Comparison of ENCODE assay signal across 30 mouse cellular contexts in genomic region chr15:25059347-25059746, GRCm38 (mm10).
DNase-seq lines count a peak whose midpoint lies in the region; ATAC-seq and TF ChIP-seq lines count a peak whose summit lies in the region.
"Had no signal": no experiment of that assay in that cellular context is flagged by ENCODE, and none has a peak within 500 bp of the region (broad histone marks: within the 10 kb centered on the region; RNA-seq: fewer than 3 reads in every experiment).

No protein-coding gene starts in this region.

- TF ChIP-seq CTCF in kidney, postnatal 0 days (IDR thresholded peaks at IDR 0.05; ENCODE audit: low read depth) = no peak

- no peaks in the 10 kb centered on the region for H3K9me3 ChIP-seq in kidney, postnatal 0 days (replicated peaks; ENCODE audit: low read length)
- no peaks in the 10 kb centered on the region for H3K9me3 ChIP-seq in forebrain, embryonic 16.5 days (ENCODE audit: control insufficient read depth, low read length)
- H3K9me3 ChIP-seq: embryonic facial prominence, embryonic 15.5 days; G1E; heart, embryonic 15.5 days; hindbrain, embryonic 15.5 days; limb, embryonic 15.5 days; midbrain, embryonic 15.5 days; neural tube, embryonic 13.5 days had no signal

- no peaks in the 10 kb centered on the region for H3K27me3 ChIP-seq in kidney, postnatal 0 days (ENCODE audit: insufficient read depth, low read length)
- H3K27me3 ChIP-seq in forebrain, embryonic 16.5 days (replicated peaks; ENCODE audit: control insufficient read depth, insufficient read depth, low read length) = no peaks in the 10 kb centered on the region
- H3K27me3 ChIP-seq: CH12.LX; embryonic facial prominence, embryonic 15.5 days; heart, embryonic 15.5 days; hindbrain, embryonic 15.5 days; limb, embryonic 15.5 days; midbrain, embryonic 15.5 days; neural tube, embryonic 13.5 days had no signal

- DNase-seq in kidney, postnatal 0 days (ENCODE audit: low spot score) = peak; percentile 55
- DNase-seq in kidney, adult 8-10 months = no peak
- peak; percentile 31 for DNase-seq in brain, adult 2 months (ENCODE audit: low read depth, low spot score)
- peak; percentile 18 for DNase-seq in cerebellum, adult 11 months
- DNase-seq in cerebellum, adult 9-11 months = peak; percentile 58
- DNase-seq in urinary bladder, postnatal 10 days (ENCODE audit: low spot score) = no peak
- DNase-seq: adrenal gland, postnatal 36 days; B cell, adult 2 months; gastrocnemius, postnatal 10 days; heart, postnatal 36 days; kidney, postnatal 25 days; lung, postnatal 4 days; right cerebral cortex, adult 18-20 months; right cerebral cortex, postnatal 4 days; thymus, postnatal 36 days had no signal

- H3K4me2 ChIP-seq in kidney, postnatal 0 days (ENCODE audit: low read length) = no peak overlapping the region
- H3K4me2 ChIP-seq in forebrain, embryonic 16.5 days (ENCODE audit: low read length) = no peak overlapping the region
- H3K4me2 ChIP-seq: embryonic facial prominence, embryonic 15.5 days; heart, embryonic 15.5 days; hindbrain, embryonic 15.5 days; limb, embryonic 15.5 days; midbrain, embryonic 15.5 days; neural tube, embryonic 13.5 days had no signal

- H3K27ac ChIP-seq in kidney, postnatal 0 days = no peak overlapping the region
- no peak overlapping the region for H3K27ac ChIP-seq in forebrain, embryonic 16.5 days (ENCODE audit: low read length)
- H3K27ac ChIP-seq: embryonic facial prominence, embryonic 15.5 days; heart, embryonic 15.5 days; hindbrain, embryonic 15.5 days; left cerebral cortex, adult 2 months; limb, embryonic 15.5 days; liver, embryonic 14.5 days; midbrain, embryonic 15.5 days; neural tube, embryonic 13.5 days had no signal

- H3K4me1 ChIP-seq in kidney, postnatal 0 days (replicated peaks; ENCODE audit: insufficient read depth, low read length) = no peaks in the 10 kb centered on the region
- H3K4me1 ChIP-seq in forebrain, embryonic 16.5 days (replicated peaks; ENCODE audit: control insufficient read depth, insufficient read depth, low read length) = no peaks in the 10 kb centered on the region
- H3K4me1 ChIP-seq: embryonic facial prominence, embryonic 15.5 days; heart, embryonic 15.5 days; hindbrain, embryonic 15.5 days; limb, embryonic 15.5 days; midbrain, embryonic 15.5 days; neural tube, embryonic 13.5 days had no signal

- ATAC-seq in kidney, postnatal 0 days (replicated peaks; ENCODE audit: low FRiP score, low read depth) = no peak
- no peak for ATAC-seq in forebrain, embryonic 16.5 days
- ATAC-seq: forebrain, embryonic 14.5 days; intestine, postnatal 0 days; midbrain, embryonic 15.5 days; Patski had no signal

- no peak overlapping the region for H3K9ac ChIP-seq in kidney, postnatal 0 days (ENCODE audit: low read depth, low read length)
- H3K9ac ChIP-seq in forebrain, embryonic 16.5 days (replicated peaks; ENCODE audit: low read depth, low read length) = no peak overlapping the region
- H3K9ac ChIP-seq: embryonic facial prominence, embryonic 15.5 days; heart, embryonic 15.5 days; hindbrain, embryonic 15.5 days; limb, embryonic 15.5 days; liver, embryonic 14.5 days; midbrain, embryonic 15.5 days; neural tube, embryonic 13.5 days had no signal

- H3K4me3 ChIP-seq in kidney, postnatal 0 days (replicated peaks; ENCODE audit: low read depth, low read length) = no peak overlapping the region
- no peak overlapping the region for H3K4me3 ChIP-seq in forebrain, embryonic 16.5 days (replicated peaks; ENCODE audit: low read length)
- H3K4me3 ChIP-seq: embryonic facial prominence, embryonic 15.5 days; heart, embryonic 15.5 days; hindbrain, embryonic 15.5 days; left cerebral cortex, adult 2 months; limb, embryonic 15.5 days; midbrain, embryonic 15.5 days; myocyte; neural tube, embryonic 13.5 days had no signal

- no peaks in the 10 kb centered on the region for H3K36me3 ChIP-seq in kidney, postnatal 0 days (ENCODE audit: insufficient read depth, low read length)
- H3K36me3 ChIP-seq in forebrain, embryonic 16.5 days (ENCODE audit: control insufficient read depth, insufficient read depth) = no peaks in the 10 kb centered on the region
- H3K36me3 ChIP-seq: embryonic facial prominence, embryonic 15.5 days; G1E; heart, embryonic 15.5 days; hindbrain, embryonic 15.5 days; limb, embryonic 15.5 days; midbrain, embryonic 15.5 days; neural tube, embryonic 13.5 days had no signal

Comparison
In these comparisons a context has a peak if more than half of its experiments do, and no peak if none do; other contexts are left out.
1. DNase-seq: peak in kidney, postnatal 0 days (single experiment), brain, adult 2 months (single experiment), cerebellum, adult 11 months (single experiment) and cerebellum, adult 9-11 months (single experiment); none in kidney, adult 8-10 months (0 of 2) and urinary bladder, postnatal 10 days (single experiment).